Mouse (Mus musculus) G1E (cell line): ENCODE measurements around the gene Mapk1.

Source experiments
- CTCF ChIP-seq: IDR thresholded peaks from 2 replicates; pipeline ENCODE4 v1.5.1; 2012; ENCODE audit warnings: low read depth, low read length, inconsistent platforms, mixed read lengths
- GATA1 ChIP-seq: IDR thresholded peaks from 2 replicates; pipeline ENCODE4 v1.6.1; 2012; ENCODE audit warnings: borderline replicate concordance, low read length, inconsistent platforms, mixed read lengths

DNA sequence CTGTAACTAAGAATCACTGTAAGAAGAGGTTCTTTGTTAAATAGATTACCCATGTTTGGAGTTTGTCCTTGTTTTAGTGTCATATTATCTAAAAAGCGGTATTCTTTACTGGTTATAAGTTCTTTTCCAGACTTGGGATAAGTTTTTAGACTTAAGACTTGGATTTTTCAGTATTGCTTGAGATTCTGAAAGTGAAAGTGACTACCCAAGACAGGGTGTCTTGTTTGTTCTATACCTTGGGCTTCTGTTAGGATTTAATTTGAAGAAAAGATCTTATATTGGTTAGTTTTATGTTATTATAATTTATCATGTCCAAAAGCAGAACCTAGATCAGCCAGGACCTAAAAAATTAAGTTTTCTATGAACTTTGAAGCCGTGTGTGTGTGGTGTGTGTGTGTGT is 50.6 kb downstream of the Mapk1 start:
- TF ChIP-seq CTCF = no peak
- no peak for TF ChIP-seq GATA1
